Mouse (Mus musculus) heart, embryonic 11.5 days (tissue): ENCODE measurements around the gene Pgk1. TPM values are rescaled to one million over a fixed set of nuclear protein-coding genes. Genes with fewer than 3 reads are reported as not detected.

ENCODE experiments used
- ATAC-seq: fragments of 200-750 bp; cut with Nextera tagmentation; replicated peaks from 2 replicates; pipeline ENCODE4 v1.8.0; 2017; ENCODE audit warnings: moderate library complexity; ENCODE audit not compliant: insufficient number of reproducible peaks, low FRiP score, low TSS enrichment
- H3K27ac ChIP-seq: fragments of 300-500 bp; sonication (generic); 2 replicates; pipeline ENCODE4 v1.5.1; 2014; ENCODE audit warnings: mild to moderate bottlenecking, low read depth, low read length
- H3K27me3 ChIP-seq: fragments of 300-500 bp; sonication (generic); 2 replicates; pipeline ENCODE4 v1.6.1; 2014; ENCODE audit warnings: mild to moderate bottlenecking, low read length, mixed read lengths; ENCODE audit not compliant: control insufficient read depth, insufficient read depth
- H3K36me3 ChIP-seq: fragments of 300-500 bp; sonication (generic); 2 replicates; pipeline ENCODE4 v1.6.1; 2014; ENCODE audit warnings: mild to moderate bottlenecking, low read length, moderate library complexity, mixed read lengths; ENCODE audit not compliant: control insufficient read depth, insufficient read depth
- H3K4me1 ChIP-seq: fragments of 300-500 bp; sonication (generic); 2 replicates; pipeline ENCODE4 v1.6.1; 2014; ENCODE audit warnings: low read length; ENCODE audit not compliant: control insufficient read depth, insufficient read depth
- H3K4me2 ChIP-seq: fragments of 300-500 bp; sonication (generic); 2 replicates; pipeline ENCODE4 v1.6.1; 2014; ENCODE audit warnings: mild to moderate bottlenecking, moderate library complexity
- H3K4me3 ChIP-seq: fragments of 300-500 bp; sonication (generic); 2 replicates; pipeline ENCODE4 v1.5.1; 2014; ENCODE audit warnings: low read depth, low read length
- H3K9ac ChIP-seq: fragments of 300-500 bp; sonication (generic); 2 replicates; pipeline ENCODE4 v1.6.1; 2014; ENCODE audit warnings: mild to moderate bottlenecking, low read depth, low read length, moderate library complexity
- H3K9me3 ChIP-seq: fragments of 300-500 bp; sonication (generic); replicated peaks from 2 replicates; pipeline ENCODE4 v1.6.1; 2016; ENCODE audit warnings: low read length; ENCODE audit not compliant: control insufficient read depth
- WGBS: fragments of 180-500 bp; shearing (Covaris S2); extraction: QIAGEN DNeasy Blood & Tissue Kit; methylation state at CpG from one replicate; pipeline ENCODE4 v1.1.7; 2014; ENCODE audit not compliant: insufficient replicate concordance; 5-methylcytosine and 5-hydroxymethylcytosine counted together
- polyA plus RNA-seq: library from polyadenylated mRNA; unstranded; fragments of >200 nt; fragmentation: Nextera tagmentation; extraction: Ambion mirVana; gene quantifications from 2 replicates; pipeline ENCODE4 v1.2.1, GENCODE M21; 2014

The Pgk1 gene
- polyA plus RNA-seq, 1 experiment from 2014 or later, result 725 TPM

GRCm38 (mm10) chrX:106164555-106164954, 22.3 kb upstream of the Pgk1 start:
- H3K27ac ChIP-seq, result no peak overlapping the region
- H3K4me1 ChIP-seq, result no peaks in the 10 kb centered on the region
- H3K4me3 ChIP-seq, result no peak overlapping the region
- no peak overlapping the region for H3K9ac ChIP-seq
- H3K27me3 ChIP-seq, result no peaks in the 10 kb centered on the region
- H3K36me3 ChIP-seq, result no peaks in the 10 kb centered on the region
- WGBS, result 69% methylated on average over 5 of the region's 5 CpGs
- ATAC-seq, result no peak
- no peak overlapping the region for H3K4me2 ChIP-seq
- no peaks in the 10 kb centered on the region for H3K9me3 ChIP-seq

GRCm38 (mm10) chrX:106165089-106165488, 21.8 kb upstream of the Pgk1 start:
- no peak for ATAC-seq
- Histone ChIP-seq H3K9ac (no peak overlapping the region), H3K27me3 (no peaks in the 10 kb centered on the region), H3K27ac (no peak overlapping the region), H3K36me3 (no peaks in the 10 kb centered on the region), H3K4me2 (no peak overlapping the region), H3K9me3 (no peaks in the 10 kb centered on the region), H3K4me3 (no peak overlapping the region), H3K4me1 (no peaks in the 10 kb centered on the region)
- WGBS, result 69% methylated on average over 1 of the region's 1 CpGs

GRCm38 (mm10) chrX:106171106-106171852, 15.6 kb upstream of the Pgk1 start:
- no peak for ATAC-seq
- H3K9me3 ChIP-seq, result no peaks in the 10 kb centered on the region
- H3K9ac ChIP-seq, result 0 out of 2 replicates have a peak overlapping the region, but pooled peaks have one; percentile 58
- H3K4me2 ChIP-seq, result peak overlapping the region; percentile 55
- no peak overlapping the region for H3K27ac ChIP-seq
- peak overlapping the region; percentile 36 for H3K4me3 ChIP-seq
- no peaks in the 10 kb centered on the region for H3K4me1 ChIP-seq
- WGBS, result 21% methylated on average over 18 of the region's 18 CpGs
- no peaks in the 10 kb centered on the region for H3K27me3 ChIP-seq
- no peaks in the 10 kb centered on the region for H3K36me3 ChIP-seq

- H3K27me3 ChIP-seq, result no peaks in the 10 kb centered on the region
- no peaks in the 10 kb centered on the region for H3K9me3 ChIP-seq
- H3K9ac ChIP-seq, result no peak overlapping the region
- 56% methylated on average over 5 of the region's 6 CpGs for WGBS
- ATAC-seq, result no peak
- H3K4me2 ChIP-seq, result peak overlapping the region; percentile 55
- H3K4me1 ChIP-seq, result no peaks in the 10 kb centered on the region
- H3K27ac ChIP-seq, result no peak overlapping the region
- no peaks in the 10 kb centered on the region for H3K36me3 ChIP-seq
- peak overlapping the region; percentile 36 for H3K4me3 ChIP-seq
Measured at GRCm38 (mm10) chrX:106171853-106172154, 15.1 kb upstream of the Pgk1 start.

- Histone ChIP-seq H3K27me3 (no peaks in the 10 kb centered on the region), H3K4me2 (no peak overlapping the region), H3K4me3 (no peak overlapping the region), H3K4me1 (no peaks in the 10 kb centered on the region), H3K9me3 (no peaks in the 10 kb centered on the region), H3K9ac (no peak overlapping the region), H3K27ac (no peak overlapping the region), H3K36me3 (no peaks in the 10 kb centered on the region)
- ATAC-seq, result no peak
- WGBS, result 55% methylated on average over 9 of the region's 9 CpGs
Measured at GRCm38 (mm10) chrX:106176331-106176730, 10.6 kb upstream of the Pgk1 start.

GRCm38 (mm10) chrX:106184279-106184678, 2.6 kb upstream of the Pgk1 start:
- ATAC-seq, result no peak
- 24% methylated on average over 4 of the region's 4 CpGs for WGBS
- 0 out of 2 replicates have a peak, but pooled peaks cover 3% of the 10 kb centered on the region for H3K4me1 ChIP-seq
- no peak overlapping the region for H3K4me2 ChIP-seq
- no peak overlapping the region for H3K4me3 ChIP-seq
- H3K27me3 ChIP-seq, result no peaks in the 10 kb centered on the region
- no peak overlapping the region for H3K27ac ChIP-seq
- no peaks in the 10 kb centered on the region for H3K9me3 ChIP-seq
- H3K9ac ChIP-seq, result no peak overlapping the region
- H3K36me3 ChIP-seq, result no peaks in the 10 kb centered on the region

- Histone ChIP-seq H3K4me3 (no peak overlapping the region), H3K36me3 (no peaks in the 10 kb centered on the region), H3K9ac (0 out of 2 replicates have a peak overlapping the region, but pooled peaks have one; percentile 5), H3K27me3 (no peaks in the 10 kb centered on the region), H3K4me2 (no peak overlapping the region; the same call in 1 of the 2 replicates), H3K4me1 (0 out of 2 replicates have a peak, but pooled peaks cover 3% of the 10 kb centered on the region), H3K9me3 (no peaks in the 10 kb centered on the region), H3K27ac (peak overlapping the region; percentile 90)
- WGBS, result 27% methylated on average over 5 of the region's 5 CpGs
- no peak for ATAC-seq
Measured at GRCm38 (mm10) chrX:106185706-106186105, 1.2 kb upstream of the Pgk1 start.

- Histone ChIP-seq H3K27ac (peak overlapping the region; percentile 86), H3K36me3 (no peaks in the 10 kb centered on the region), H3K27me3 (no peaks in the 10 kb centered on the region), H3K9ac (peak overlapping the region; percentile 80), H3K4me3 (peak overlapping the region; percentile 60), H3K9me3 (no peaks in the 10 kb centered on the region), H3K4me2 (peak overlapping the region; percentile 68), H3K4me1 (0 out of 2 replicates have a peak, but pooled peaks cover 3% of the 10 kb centered on the region)
- no peak for ATAC-seq
- WGBS, result 18% methylated on average over 12 of the region's 12 CpGs
Measured at GRCm38 (mm10) chrX:106187737-106188136, 837 bp downstream of the Pgk1 start.

- peak overlapping the region; percentile 68 for H3K4me2 ChIP-seq
- WGBS, result 36% methylated on average over 5 of the region's 5 CpGs
- H3K36me3 ChIP-seq, result no peaks in the 10 kb centered on the region
- peak overlapping the region; percentile 47; the same call in 1 of the 2 replicates for H3K9ac ChIP-seq
- H3K9me3 ChIP-seq, result no peaks in the 10 kb centered on the region
- H3K4me1 ChIP-seq, result 0 out of 2 replicates have a peak, but pooled peaks cover 3% of the 10 kb centered on the region
- ATAC-seq, result no peak
- peak overlapping the region; percentile 60 for H3K4me3 ChIP-seq
- no peak overlapping the region for H3K27ac ChIP-seq
- no peaks in the 10 kb centered on the region for H3K27me3 ChIP-seq
Measured at GRCm38 (mm10) chrX:106189356-106189755, 2.5 kb downstream of the Pgk1 start.
